Mouse (Mus musculus) midbrain, postnatal 0 days (tissue): ENCODE results near the gene Jtb. TPM values are rescaled to one million over a fixed set of nuclear protein-coding genes. Genes with fewer than 3 reads are reported as not detected.
"Not testable (repeated sequence)": the region's sequence is repeated elsewhere in the genome, so short reads cannot be mapped to it uniquely, and the experiment has no call there.

Experiments used
- ATAC-seq: fragments of 200-750 bp; cut with Nextera tagmentation; 2 replicates; pipeline ENCODE4 v1.8.0; 2017; ENCODE audit warnings: moderate number of reproducible peaks, mild to moderate bottlenecking, moderate TSS enrichment, moderate library complexity; ENCODE audit not compliant: low FRiP score
- DNase-seq: peaks from one replicate; pipeline ENCODE4 v3.0.0-alpha.2; 2015; ENCODE audit warnings: low spot score
- H3K27ac ChIP-seq: fragments of 300-500 bp; sonication (generic); 2 replicates; pipeline ENCODE4 v1.5.1; 2014; ENCODE audit warnings: low read depth, mild to moderate bottlenecking, low read length, mixed read lengths
- H3K27me3 ChIP-seq: fragments of 300-500 bp; sonication (generic); 2 replicates; pipeline ENCODE4 v1.6.1; 2014; ENCODE audit warnings: low read length, control low read depth, mixed read lengths; ENCODE audit not compliant: insufficient read depth
- H3K36me3 ChIP-seq: fragments of 300-500 bp; sonication (generic); 2 replicates; pipeline ENCODE4 v1.6.1; 2014; ENCODE audit warnings: low read length, control low read depth, mixed read lengths; ENCODE audit not compliant: insufficient read depth
- H3K4me1 ChIP-seq: fragments of 300-500 bp; sonication (generic); 2 replicates; pipeline ENCODE4 v1.6.1; 2014; ENCODE audit warnings: mild to moderate bottlenecking, control low read depth, antibody characterized with exemption, low read length, mixed read lengths; ENCODE audit not compliant: insufficient read depth
- H3K4me2 ChIP-seq: fragments of 300-500 bp; sonication (generic); 2 replicates; pipeline ENCODE4 v1.6.1; 2014; ENCODE audit warnings: low read depth, mild to moderate bottlenecking, low read length, mixed read lengths; ENCODE audit not compliant: poor library complexity, severe bottlenecking
- H3K4me3 ChIP-seq: fragments of 300-500 bp; sonication (generic); 2 replicates; pipeline ENCODE4 v1.5.1; 2014; ENCODE audit warnings: low read depth, mild to moderate bottlenecking, low read length, moderate library complexity
- H3K9ac ChIP-seq: fragments of 300-500 bp; sonication (generic); replicated peaks from 2 replicates; pipeline ENCODE4 v1.6.1; 2014; ENCODE audit warnings: mild to moderate bottlenecking, low read length, moderate library complexity, mixed read lengths; ENCODE audit not compliant: poor library complexity, severe bottlenecking
- H3K9me3 ChIP-seq: fragments of 300-500 bp; sonication (generic); 2 replicates; pipeline ENCODE4 v1.6.1; 2016; ENCODE audit warnings: low read length, control low read depth
- CTCF ChIP-seq: IDR thresholded peaks from 2 replicates; pipeline ENCODE4 v1.5.1; 2016; ENCODE audit warnings: antibody characterized with exemption, mild to moderate bottlenecking
- WGBS: fragments of 180-500 bp; shearing (Covaris S2); extraction: QIAGEN DNeasy Blood & Tissue Kit; methylation state at CpG from one replicate; pipeline ENCODE4 v1.1.7; 2014; 5-methylcytosine and 5-hydroxymethylcytosine counted together
- polyA plus RNA-seq: library from polyadenylated mRNA; unstranded; fragments of >200 nt; fragmentation: Nextera tagmentation; extraction: Ambion mirVana; gene quantifications from 2 replicates; pipeline ENCODE4 v1.2.1, GENCODE M21; 2015
- total RNA-seq: library from RNA; depleted of rRNA; stranded (reverse); fragments of >200 nt; gene quantifications from 2 replicates; pipeline ENCODE4 v1.2.3, GENCODE M21; 2014

Jtb gene
- total and polyA plus RNA-seq, 2 experiments from 2014 or later, result 39.1 to 123 TPM

DNA sequence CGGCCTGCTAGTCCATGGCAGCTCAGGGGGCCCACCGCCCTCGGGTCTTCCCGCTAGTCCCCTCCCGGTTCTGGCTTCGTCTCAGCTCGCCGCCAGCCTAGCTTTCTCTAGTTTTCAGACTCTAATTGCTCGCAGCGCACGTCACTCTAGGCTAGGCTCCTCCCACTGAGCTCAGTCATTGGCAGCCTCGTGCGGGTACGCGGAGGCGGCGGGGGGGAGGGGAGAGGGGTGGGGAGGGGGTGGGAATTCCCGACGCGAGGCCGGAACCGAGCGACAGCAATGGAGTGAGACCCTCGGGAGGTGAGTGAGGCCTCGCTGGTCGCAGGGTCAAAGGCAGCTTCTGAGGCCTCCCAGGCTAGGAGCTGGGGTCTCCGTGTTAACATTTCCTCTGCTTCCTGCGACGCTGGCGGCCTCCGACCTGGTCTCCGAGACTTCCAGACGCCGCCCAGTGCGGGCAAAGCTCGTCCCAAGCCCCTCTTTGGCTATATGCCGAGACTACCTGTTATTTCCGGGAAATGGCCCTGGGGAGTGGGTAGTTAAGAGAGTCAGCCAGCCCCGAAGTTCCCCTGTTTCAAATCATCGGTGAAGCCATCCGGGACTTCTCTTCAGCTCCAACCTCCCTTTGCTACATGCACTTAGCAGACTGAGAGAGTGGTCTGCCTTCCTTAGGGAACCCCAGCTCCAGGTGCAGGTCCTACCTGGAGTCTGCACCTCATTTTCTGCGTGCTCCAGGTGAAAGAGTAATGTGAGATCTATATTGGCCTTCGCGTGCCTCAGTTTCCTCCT, 16.8 kb downstream of the Jtb start, which contains the start of gene Slc39a1:
Gene Slc39a1, plus strand, starts transcription at position 213 of the 786 bp plus-strand sequence.
- Histone ChIP-seq H3K9ac (peak within 1 kb of the TSS; percentile 54), H3K4me2 (peak within 1 kb of the TSS; percentile 72), H3K4me3 (peak within 1 kb of the TSS; percentile 45), H3K27me3 (no peaks in the 10 kb centered on the region), H3K9me3 (no peaks in the 10 kb centered on the region), H3K4me1 (0 out of 2 replicates have a peak, but pooled peaks cover under 1% of the 10 kb centered on the region), H3K27ac (peak within 1 kb of the TSS; percentile 73), H3K36me3 (peaks cover 8% of the 10 kb centered on the region; the same call in 1 of the 2 replicates)
- DNase-seq, result peak; percentile 98
- under 1% methylated on average over 44 of the region's 44 CpGs for WGBS
- TF ChIP-seq CTCF, result no peak; the same call in 1 of the 2 replicates
- ATAC-seq, result peak; percentile 94

DNA sequence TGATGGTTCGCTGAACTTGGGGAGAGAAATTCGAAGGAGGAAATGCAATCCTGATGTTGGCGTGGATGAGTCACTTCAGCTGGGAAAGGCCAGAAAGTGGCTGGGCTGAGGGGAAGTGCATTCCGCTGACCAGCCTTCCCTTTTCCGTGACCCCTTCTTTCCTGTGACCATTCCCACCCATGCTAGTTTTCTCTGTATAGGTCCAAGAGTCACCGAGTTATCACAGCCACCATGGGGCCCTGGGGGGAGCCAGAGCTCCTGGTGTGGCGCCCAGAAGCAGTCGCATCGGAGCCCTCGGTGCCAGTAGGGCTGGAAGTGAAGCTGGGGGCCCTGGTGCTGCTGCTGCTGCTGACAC, 17.3 kb downstream of the Jtb start:
- H3K9ac ChIP-seq, result peak overlapping the region; percentile 54
- H3K9me3 ChIP-seq, result no peaks in the 10 kb centered on the region
- H3K27me3 ChIP-seq, result no peaks in the 10 kb centered on the region
- H3K4me3 ChIP-seq, result peak overlapping the region; percentile 45
- peak overlapping the region; percentile 63 for H3K27ac ChIP-seq
- ATAC-seq (no peak), DNase-seq (no peak)
- H3K36me3 ChIP-seq, result peaks cover 8% of the 10 kb centered on the region; the same call in 1 of the 2 replicates
- TF ChIP-seq CTCF, result no peak
- WGBS, result 4% methylated on average over 10 of the region's 10 CpGs
- no peaks in the 10 kb centered on the region for H3K4me1 ChIP-seq
- H3K4me2 ChIP-seq, result peak overlapping the region; percentile 72

DNA sequence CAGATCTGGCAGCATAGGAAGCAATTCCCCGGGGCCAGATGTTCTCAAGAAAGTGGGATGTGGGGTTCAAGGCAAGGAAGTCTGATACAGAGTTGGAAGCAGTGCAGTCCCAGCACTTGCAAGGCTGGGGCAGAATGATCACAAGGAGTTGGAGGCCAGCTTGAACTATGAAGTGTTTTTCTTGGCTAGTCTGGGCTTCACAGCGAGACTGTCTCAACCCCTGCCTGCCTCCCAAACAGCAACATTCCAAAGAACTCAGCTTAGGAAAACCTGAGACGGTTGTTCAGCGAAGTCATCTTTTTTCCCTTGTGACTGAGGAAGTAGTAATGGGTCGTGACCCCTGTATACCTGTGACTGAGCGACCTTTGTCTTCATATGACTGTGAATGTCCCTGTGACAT, 19.4 kb downstream of the Jtb start:
- no peak for TF ChIP-seq CTCF
- H3K36me3 ChIP-seq, result peaks cover 8% of the 10 kb centered on the region; the same call in 1 of the 2 replicates
- 87% methylated on average over 6 of the region's 6 CpGs for WGBS
- H3K9me3 ChIP-seq, result no peaks in the 10 kb centered on the region
- DNase-seq (no peak), ATAC-seq (no peak)
- no peaks in the 10 kb centered on the region for H3K27me3 ChIP-seq
- H3K27ac ChIP-seq, result no peak overlapping the region
- no peak overlapping the region for H3K4me3 ChIP-seq
- H3K4me1 ChIP-seq, result peaks cover 9% of the 10 kb centered on the region
- H3K9ac ChIP-seq, result no peak overlapping the region
- H3K4me2 ChIP-seq, result no peak overlapping the region

DNA sequence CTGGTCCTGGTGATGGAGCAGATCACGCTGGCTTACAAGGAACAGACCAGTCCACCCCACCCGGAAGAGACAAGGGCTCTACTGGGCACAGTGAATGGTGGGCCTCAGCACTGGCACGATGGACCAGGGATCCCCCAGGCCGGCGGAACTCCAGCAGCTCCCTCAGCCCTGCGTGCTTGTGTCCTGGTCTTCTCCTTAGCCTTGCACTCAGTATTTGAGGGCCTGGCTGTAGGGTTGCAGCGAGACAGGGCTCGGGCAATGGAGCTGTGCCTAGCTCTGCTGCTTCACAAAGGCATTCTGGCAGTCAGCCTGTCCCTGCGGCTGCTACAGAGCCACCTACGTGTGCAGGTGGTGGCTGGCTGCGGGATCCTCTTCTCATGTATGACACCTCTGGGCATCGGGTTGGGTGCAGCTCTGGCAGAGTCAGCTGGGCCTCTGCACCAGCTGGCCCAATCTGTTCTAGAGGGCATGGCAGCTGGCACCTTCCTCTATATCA, 20.4 kb downstream of the Jtb start:
- WGBS, result 93% methylated on average over 9 of the region's 12 CpGs
- not testable (repeated sequence) for ATAC-seq

DNA sequence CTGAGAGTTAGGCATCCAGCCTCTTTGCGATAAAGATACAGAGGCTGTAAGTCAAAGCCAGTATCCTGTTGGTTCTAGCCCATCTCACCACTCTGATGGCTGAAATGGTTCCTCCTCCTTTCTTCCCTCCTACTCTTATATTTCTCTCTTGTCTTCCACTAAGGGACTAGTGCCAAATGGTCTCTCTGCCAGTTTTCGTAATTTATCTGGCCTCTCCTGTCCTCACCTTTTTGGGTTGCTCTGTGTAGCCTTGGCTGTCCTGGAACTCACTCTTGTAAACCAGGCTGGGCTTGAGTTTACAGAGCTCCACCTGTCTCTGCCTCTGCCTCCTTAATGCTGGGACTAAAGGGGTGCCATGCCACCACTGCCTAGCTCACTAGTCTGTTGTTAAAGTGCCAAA, 21.3 kb downstream of the Jtb start:
- not testable (repeated sequence) for H3K27me3 ChIP-seq, H3K27ac ChIP-seq, H3K4me1 ChIP-seq, H3K9ac ChIP-seq, H3K4me3 ChIP-seq, ATAC-seq, DNase-seq, H3K9me3 ChIP-seq, H3K4me2 ChIP-seq
- H3K36me3 ChIP-seq, result peaks cover 17% of the 10 kb centered on the region
- 95% methylated on average over 2 of the region's 2 CpGs for WGBS

More for the DNA sequence above, 20.4 kb downstream of the Jtb start:
- H3K9ac ChIP-seq, H3K4me1 ChIP-seq, H3K9me3 ChIP-seq, DNase-seq, H3K4me2 ChIP-seq, H3K4me3 ChIP-seq, H3K27me3 ChIP-seq, H3K36me3 ChIP-seq, H3K27ac ChIP-seq: not testable (repeated sequence)

DNA sequence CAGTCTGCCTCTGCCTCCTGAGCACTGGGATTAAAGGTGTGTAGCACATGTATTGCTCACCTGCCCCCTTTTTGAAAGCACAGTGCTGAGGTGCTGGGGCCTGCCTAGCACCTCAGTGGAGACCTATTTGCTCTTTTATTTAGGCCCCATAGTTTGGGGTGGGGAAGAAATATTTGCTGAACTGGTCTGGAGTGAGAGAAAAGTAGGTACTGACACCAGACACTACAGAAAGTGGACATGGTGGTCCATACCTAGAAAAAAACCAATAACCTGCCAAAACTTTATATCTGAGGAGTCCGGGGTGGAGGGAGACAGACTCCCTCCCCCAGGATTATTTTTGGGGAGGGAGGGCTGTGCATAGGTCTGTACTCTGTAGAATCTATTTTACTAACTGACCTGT, 21.8 kb downstream of the Jtb start:
- peaks cover 17% of the 10 kb centered on the region for H3K36me3 ChIP-seq
- H3K4me1 ChIP-seq, H3K9me3 ChIP-seq, H3K27me3 ChIP-seq, DNase-seq, H3K4me3 ChIP-seq, H3K9ac ChIP-seq, ATAC-seq, H3K27ac ChIP-seq: not testable (repeated sequence)
- 77% methylated on average over 1 of the region's 1 CpGs for WGBS
- H3K4me2 ChIP-seq, result peak overlapping the region; percentile 81; the same call in 1 of the 2 replicates
